Mouse (Mus musculus): ENCODE measurements around the gene Eps15l1. TPM values are rescaled to one million over a fixed set of nuclear protein-coding genes. Genes with fewer than 3 reads are reported as not detected.

The Eps15l1 gene
- polyA plus RNA-seq, 1 experiment from 2014 or later = 68.0 TPM

DNA sequence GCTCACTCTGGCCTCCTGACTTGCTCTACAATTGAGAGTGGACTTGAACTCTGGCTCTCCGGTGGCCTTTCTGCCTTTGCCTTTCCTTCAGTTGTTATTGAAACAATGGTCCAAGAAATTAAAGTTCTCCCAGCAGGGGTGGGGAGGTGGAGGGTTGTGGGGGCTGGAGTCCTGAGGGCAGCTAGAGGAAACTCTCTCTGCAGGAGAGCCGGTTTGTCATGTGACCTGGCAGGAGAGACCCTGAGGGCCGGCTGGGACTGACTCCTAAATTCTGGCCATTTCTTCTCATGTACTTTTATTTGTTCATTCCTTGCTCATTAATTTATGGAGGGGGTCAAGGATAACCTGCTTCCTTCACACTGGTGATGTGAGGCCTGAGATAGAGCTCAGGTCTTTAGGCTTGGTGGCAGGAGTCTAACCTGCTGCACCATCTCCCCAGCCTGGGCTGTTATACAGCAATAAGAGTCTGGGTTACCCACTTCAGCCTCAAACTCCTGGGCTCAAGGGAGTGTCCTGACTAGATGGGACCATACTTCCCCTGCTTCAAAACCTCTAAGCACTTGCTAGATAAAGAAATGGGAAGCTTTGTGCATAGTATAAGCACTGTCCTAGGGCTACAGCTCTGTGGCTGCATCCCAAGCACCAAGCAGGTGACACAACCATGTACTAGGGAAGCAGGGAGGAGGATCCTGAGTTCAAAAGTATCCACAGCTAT is 87.7 kb downstream of the Eps15l1 start:
- WGBS = 45% methylated on average over 3 of the region's 3 CpGs

DNA sequence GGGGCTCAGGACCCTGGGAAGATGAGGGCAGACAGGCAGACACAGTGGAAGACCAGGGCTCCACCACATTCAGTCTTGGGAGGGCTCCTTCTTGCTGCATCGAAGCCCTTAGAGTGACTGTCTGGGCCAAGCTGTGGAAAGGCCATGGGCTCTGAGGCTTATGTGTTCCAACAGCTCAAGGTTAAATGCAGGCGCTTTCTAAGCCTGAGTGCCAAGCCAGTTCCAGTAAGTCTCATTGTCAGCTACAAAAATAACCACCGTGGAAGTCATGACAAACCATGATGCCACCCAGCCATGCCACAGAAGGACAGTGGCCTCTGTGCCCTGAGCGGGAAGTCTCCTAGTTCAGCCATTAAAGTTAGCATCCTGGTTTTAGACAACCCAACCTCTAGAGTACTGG is 89.6 kb downstream of the Eps15l1 start:
- WGBS = 93% methylated on average over 4 of the region's 4 CpGs
- no peak for ATAC-seq
- Histone ChIP-seq H3K9me3 (ENCODE audit: control insufficient read depth, low read length) (no peaks in the 10 kb centered on the region), H3K9ac (replicated peaks; ENCODE audit: low read depth, low read length) (no peak overlapping the region), H3K4me3 (replicated peaks; ENCODE audit: low read length) (no peak overlapping the region), H3K27ac (ENCODE audit: low read length) (no peak overlapping the region), H3K27me3 (replicated peaks; ENCODE audit: control insufficient read depth, insufficient read depth, low read length) (no peaks in the 10 kb centered on the region), H3K4me2 (ENCODE audit: low read length) (no peak overlapping the region), H3K4me1 (replicated peaks; ENCODE audit: control insufficient read depth, insufficient read depth, low read length) (no peaks in the 10 kb centered on the region), H3K36me3 (ENCODE audit: control insufficient read depth, insufficient read depth) (peaks cover 7% of the 10 kb centered on the region)

More for the DNA sequence above, 87.7 kb downstream of the Eps15l1 start:
- H3K36me3 ChIP-seq (ENCODE audit: control insufficient read depth, insufficient read depth) = peaks cover 12% of the 10 kb centered on the region
- no peak for ATAC-seq
- no peaks in the 10 kb centered on the region for H3K9me3 ChIP-seq (ENCODE audit: control insufficient read depth, low read length)
- H3K4me3 ChIP-seq (replicated peaks; ENCODE audit: low read length) = no peak overlapping the region
- H3K27me3 ChIP-seq (replicated peaks; ENCODE audit: control insufficient read depth, insufficient read depth, low read length) = no peaks in the 10 kb centered on the region
- no peak overlapping the region for H3K27ac ChIP-seq (ENCODE audit: low read length)
- H3K4me1 ChIP-seq (replicated peaks; ENCODE audit: control insufficient read depth, insufficient read depth, low read length) = no peaks in the 10 kb centered on the region
- no peak overlapping the region for H3K4me2 ChIP-seq (ENCODE audit: low read length)
- H3K9ac ChIP-seq (replicated peaks; ENCODE audit: low read depth, low read length) = no peak overlapping the region

DNA sequence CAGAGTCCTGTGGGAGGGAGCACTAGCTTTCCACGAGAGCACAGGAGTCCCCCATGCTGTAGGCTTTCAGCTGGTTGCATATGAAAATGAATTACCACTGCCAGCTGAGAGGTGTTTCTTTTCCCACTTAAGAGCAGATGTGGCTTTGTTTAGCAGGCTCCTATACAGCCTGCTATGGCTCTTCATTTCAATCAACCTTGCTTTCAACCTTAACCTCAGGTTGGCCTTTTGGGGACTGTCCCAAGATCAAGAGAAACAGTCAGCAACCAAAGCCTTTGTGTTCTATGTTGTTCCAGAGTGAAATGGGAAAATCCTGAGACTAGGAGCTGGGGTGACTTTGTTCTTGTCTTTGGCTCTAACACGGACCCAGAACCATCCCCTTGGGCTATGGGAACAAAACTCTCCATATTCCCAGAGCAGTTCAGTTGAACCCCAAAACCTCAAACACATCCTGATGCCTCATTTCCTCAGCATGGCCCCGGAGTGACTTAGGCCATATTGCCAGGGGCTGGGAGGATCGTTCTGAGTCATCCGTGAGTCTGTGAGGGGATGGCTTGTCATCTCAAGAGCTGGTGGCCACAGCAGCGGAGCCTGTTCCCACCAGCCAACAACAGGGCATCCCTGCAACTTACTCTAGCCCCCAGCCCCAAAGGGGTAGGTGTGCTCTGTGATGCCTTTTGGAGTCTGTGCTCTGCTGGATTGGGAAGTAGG is 90.3 kb downstream of the Eps15l1 start:
- ATAC-seq = no peak
- no peak overlapping the region for H3K4me2 ChIP-seq (ENCODE audit: low read length)
- no peaks in the 10 kb centered on the region for H3K9me3 ChIP-seq (ENCODE audit: control insufficient read depth, low read length)
- WGBS = 79% methylated on average over 6 of the region's 6 CpGs
- peaks cover 7% of the 10 kb centered on the region for H3K36me3 ChIP-seq (ENCODE audit: control insufficient read depth, insufficient read depth)
- no peaks in the 10 kb centered on the region for H3K4me1 ChIP-seq (replicated peaks; ENCODE audit: control insufficient read depth, insufficient read depth, low read length)
- no peak overlapping the region for H3K4me3 ChIP-seq (replicated peaks; ENCODE audit: low read length)
- no peaks in the 10 kb centered on the region for H3K27me3 ChIP-seq (replicated peaks; ENCODE audit: control insufficient read depth, insufficient read depth, low read length)
- no peak overlapping the region for H3K9ac ChIP-seq (replicated peaks; ENCODE audit: low read depth, low read length)
- H3K27ac ChIP-seq (ENCODE audit: low read length) = no peak overlapping the region

DNA sequence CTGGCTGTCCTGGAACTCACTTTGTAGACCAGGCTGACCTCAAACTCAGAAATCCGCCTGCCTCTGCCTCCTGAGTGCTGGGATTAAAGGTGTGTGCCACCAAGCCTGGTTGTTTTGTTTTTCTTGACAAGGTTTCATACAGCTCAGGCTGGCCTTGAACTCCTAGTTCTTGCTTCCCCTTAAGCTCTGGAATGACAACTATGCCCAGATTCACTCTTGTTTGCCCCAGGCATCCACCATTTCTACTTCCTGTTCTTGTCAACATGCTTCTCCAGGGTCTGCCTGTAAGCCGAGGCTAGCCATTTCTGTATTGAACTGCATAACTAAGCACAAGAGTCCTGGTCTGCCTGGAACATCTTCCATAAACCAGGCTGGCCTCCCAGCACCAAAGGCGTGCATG is 92.1 kb downstream of the Eps15l1 start:
- Histone ChIP-seq H3K27ac (ENCODE audit: low read length) (no peak overlapping the region), H3K27me3 (replicated peaks; ENCODE audit: control insufficient read depth, insufficient read depth, low read length) (no peaks in the 10 kb centered on the region), H3K9me3 (ENCODE audit: control insufficient read depth, low read length) (no peaks in the 10 kb centered on the region), H3K36me3 (ENCODE audit: control insufficient read depth, insufficient read depth) (no peaks in the 10 kb centered on the region), H3K9ac (replicated peaks; ENCODE audit: low read depth, low read length) (no peak overlapping the region), H3K4me2 (ENCODE audit: low read length) (no peak overlapping the region), H3K4me3 (replicated peaks; ENCODE audit: low read length) (no peak overlapping the region), H3K4me1 (replicated peaks; ENCODE audit: control insufficient read depth, insufficient read depth, low read length) (no peaks in the 10 kb centered on the region)
- WGBS = 95% methylated on average over 3 of the region's 3 CpGs
- ATAC-seq = no peak

- peaks cover 25% of the 10 kb centered on the region for H3K27me3 ChIP-seq (replicated peaks; ENCODE audit: control insufficient read depth, insufficient read depth, low read length)
- WGBS = 88% methylated on average over 2 of the region's 2 CpGs
- H3K27ac ChIP-seq (ENCODE audit: low read length) = no peak overlapping the region
- H3K4me2 ChIP-seq (ENCODE audit: low read length) = no peak overlapping the region
- H3K36me3 ChIP-seq (ENCODE audit: control insufficient read depth, insufficient read depth) = no peaks in the 10 kb centered on the region
- no peaks in the 10 kb centered on the region for H3K9me3 ChIP-seq (ENCODE audit: control insufficient read depth, low read length)
- H3K4me1 ChIP-seq (replicated peaks; ENCODE audit: control insufficient read depth, insufficient read depth, low read length) = peaks cover 4% of the 10 kb centered on the region
- no peak for ATAC-seq
- H3K4me3 ChIP-seq (replicated peaks; ENCODE audit: low read length) = no peak overlapping the region
- no peak overlapping the region for H3K9ac ChIP-seq (replicated peaks; ENCODE audit: low read depth, low read length)
Measured at GRCm38 (mm10) chr8:72324708-72325107, 96.6 kb downstream of the Eps15l1 start.

- 84% methylated on average over 10 of the region's 10 CpGs for WGBS
- ATAC-seq = no peak
- Histone ChIP-seq H3K4me3 (replicated peaks; ENCODE audit: low read length) (no peak overlapping the region), H3K4me1 (replicated peaks; ENCODE audit: control insufficient read depth, insufficient read depth, low read length) (peaks cover 9% of the 10 kb centered on the region), H3K36me3 (ENCODE audit: control insufficient read depth, insufficient read depth) (no peaks in the 10 kb centered on the region), H3K9ac (replicated peaks; ENCODE audit: low read depth, low read length) (no peak overlapping the region), H3K4me2 (ENCODE audit: low read length) (no peak overlapping the region), H3K27me3 (replicated peaks; ENCODE audit: control insufficient read depth, insufficient read depth, low read length) (peaks cover 28% of the 10 kb centered on the region), H3K9me3 (ENCODE audit: control insufficient read depth, low read length) (no peaks in the 10 kb centered on the region), H3K27ac (ENCODE audit: low read length) (no peak overlapping the region)
Measured at GRCm38 (mm10) chr8:72324036-72324706, 97.1 kb downstream of the Eps15l1 start.

DNA sequence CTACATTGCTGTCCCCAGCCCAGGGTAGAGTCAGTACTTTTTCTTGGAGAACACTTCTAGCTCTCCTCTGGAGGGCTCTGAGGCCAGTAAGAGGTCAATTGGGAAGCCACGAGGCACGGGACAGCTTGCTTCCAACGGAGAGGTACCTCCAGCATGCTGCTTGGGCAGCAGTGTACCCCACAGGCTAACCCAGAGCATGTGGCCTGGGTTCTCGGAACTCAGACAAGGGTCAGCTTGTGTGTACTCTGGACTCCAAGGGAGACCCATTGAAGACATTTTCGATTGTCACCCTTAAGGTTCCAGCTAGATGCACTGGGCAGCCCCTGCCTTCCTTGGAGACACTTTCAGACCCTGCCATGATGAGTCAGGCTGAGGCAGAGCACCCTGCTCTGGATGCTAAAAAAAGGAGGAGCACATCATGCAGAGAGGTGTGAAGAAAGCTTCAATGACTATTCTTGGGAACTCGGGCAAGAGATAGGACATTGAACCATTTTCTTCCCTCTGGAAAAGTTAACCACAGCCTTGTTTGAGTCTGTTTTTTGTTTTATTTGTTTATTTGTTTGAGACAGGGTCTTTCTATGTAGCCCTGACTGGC is 98.0 kb downstream of the Eps15l1 start:
- H3K4me2 ChIP-seq (ENCODE audit: low read length) = no peak overlapping the region
- no peak overlapping the region for H3K4me3 ChIP-seq (replicated peaks; ENCODE audit: low read length)
- H3K9ac ChIP-seq (replicated peaks; ENCODE audit: low read depth, low read length) = no peak overlapping the region
- peaks cover 15% of the 10 kb centered on the region for H3K4me1 ChIP-seq (replicated peaks; ENCODE audit: control insufficient read depth, insufficient read depth, low read length)
- H3K27me3 ChIP-seq (replicated peaks; ENCODE audit: control insufficient read depth, insufficient read depth, low read length) = peaks cover 36% of the 10 kb centered on the region
- H3K9me3 ChIP-seq (ENCODE audit: control insufficient read depth, low read length) = no peaks in the 10 kb centered on the region
- 69% methylated on average over 6 of the region's 6 CpGs for WGBS
- H3K27ac ChIP-seq (ENCODE audit: low read length) = no peak overlapping the region
- no peaks in the 10 kb centered on the region for H3K36me3 ChIP-seq (ENCODE audit: control insufficient read depth, insufficient read depth)
- ATAC-seq = no peak

GRCm38 (mm10) chr8:72322471-72322889 is 98.8 kb downstream of the Eps15l1 start:
- H3K9me3 ChIP-seq (ENCODE audit: control insufficient read depth, low read length) = no peaks in the 10 kb centered on the region
- no peak overlapping the region for H3K4me2 ChIP-seq (ENCODE audit: low read length)
- H3K27ac ChIP-seq (ENCODE audit: low read length) = no peak overlapping the region
- no peak overlapping the region for H3K4me3 ChIP-seq (replicated peaks; ENCODE audit: low read length)
- no peak for ATAC-seq
- H3K27me3 ChIP-seq (replicated peaks; ENCODE audit: control insufficient read depth, insufficient read depth, low read length) = peaks cover 36% of the 10 kb centered on the region
- H3K9ac ChIP-seq (replicated peaks; ENCODE audit: low read depth, low read length) = no peak overlapping the region
- peaks cover 15% of the 10 kb centered on the region for H3K4me1 ChIP-seq (replicated peaks; ENCODE audit: control insufficient read depth, insufficient read depth, low read length)
- 70% methylated on average over 7 of the region's 7 CpGs for WGBS
- no peaks in the 10 kb centered on the region for H3K36me3 ChIP-seq (ENCODE audit: control insufficient read depth, insufficient read depth)

All from forebrain, embryonic 16.5 days (tissue).